In genomic region chr3:117574529-117575252, GRCm38 (mm10) we compare ENCODE assay signal across 8 mouse cellular contexts. TPM values are rescaled to one million over a fixed set of nuclear protein-coding genes. Genes with fewer than 3 reads are reported as not detected.
DNase-seq lines count a peak whose midpoint lies in the region; ATAC-seq and TF ChIP-seq lines count a peak whose summit lies in the region.

Gene Plppr5 (plus strand): TSS chr3:117574836.

- H3K4me3 ChIP-seq in kidney, adult 2 months (ENCODE audit: insufficient read depth, low read depth, low read length), result no peak within 1 kb of the TSS
- H3K4me3 ChIP-seq in forebrain, embryonic 13.5 days, result peak within 1 kb of the TSS; percentile 70
- peak within 1 kb of the TSS; percentile 80 for H3K4me3 ChIP-seq in hindbrain, embryonic 16.5 days (ENCODE audit: low read length)
- H3K4me3 ChIP-seq in liver, embryonic 11.5 days (ENCODE audit: low read depth, low read length), result peak within 1 kb of the TSS; percentile 39

- peak within 1 kb of the TSS; percentile 96 for H3K4me2 ChIP-seq in forebrain, embryonic 13.5 days
- H3K4me2 ChIP-seq in hindbrain, embryonic 16.5 days (ENCODE audit: low read length), result peak within 1 kb of the TSS; percentile 80
- peak within 1 kb of the TSS; percentile 60 for H3K4me2 ChIP-seq in liver, embryonic 11.5 days

- no peak within 1 kb of the TSS for H3K27ac ChIP-seq in kidney, adult 2 months (ENCODE audit: insufficient read depth, low read depth, low read length)
- peak within 1 kb of the TSS; percentile 40 for H3K27ac ChIP-seq in forebrain, embryonic 13.5 days
- peak within 1 kb of the TSS; percentile 89 for H3K27ac ChIP-seq in hindbrain, embryonic 16.5 days (ENCODE audit: low read depth, low read length)
- no peak within 1 kb of the TSS for H3K27ac ChIP-seq in liver, embryonic 11.5 days (ENCODE audit: low read depth, low read length)

- H3K27me3 ChIP-seq in kidney, adult 2 months (replicated peaks; ENCODE audit: control insufficient read depth, insufficient read depth, low read length), result no peaks in the 10 kb centered on the region
- peaks cover 5% of the 10 kb centered on the region; the same call in 1 of the 2 replicates for H3K27me3 ChIP-seq in forebrain, embryonic 13.5 days
- no peaks in the 10 kb centered on the region for H3K27me3 ChIP-seq in hindbrain, embryonic 16.5 days (replicated peaks; ENCODE audit: control insufficient read depth, insufficient read depth, low read length)
- H3K27me3 ChIP-seq in liver, embryonic 11.5 days (replicated peaks; ENCODE audit: control insufficient read depth, insufficient read depth, low read length), result peaks cover 29% of the 10 kb centered on the region

- H3K36me3 ChIP-seq in kidney, adult 2 months (ENCODE audit: control insufficient read depth, insufficient read depth, low read length), result no peaks in the 10 kb centered on the region
- no peaks in the 10 kb centered on the region for H3K36me3 ChIP-seq in forebrain, embryonic 13.5 days (ENCODE audit: poor library complexity, severe bottlenecking)
- H3K36me3 ChIP-seq in hindbrain, embryonic 16.5 days (ENCODE audit: control insufficient read depth, insufficient read depth, low read length), result no peaks in the 10 kb centered on the region
- H3K36me3 ChIP-seq in liver, embryonic 11.5 days (ENCODE audit: control insufficient read depth, insufficient read depth, low read length), result no peaks in the 10 kb centered on the region

- no peaks in the 10 kb centered on the region for H3K4me1 ChIP-seq in kidney, adult 2 months (ENCODE audit: control insufficient read depth, insufficient read depth, low read length)
- peaks cover 11% of the 10 kb centered on the region; the same call in 1 of the 2 replicates for H3K4me1 ChIP-seq in forebrain, embryonic 13.5 days
- H3K4me1 ChIP-seq in hindbrain, embryonic 16.5 days (ENCODE audit: control insufficient read depth, insufficient read depth, low read depth, low read length), result no peaks in the 10 kb centered on the region; the same call in none of the 2 replicates
- no peaks in the 10 kb centered on the region for H3K4me1 ChIP-seq in liver, embryonic 11.5 days (replicated peaks; ENCODE audit: control insufficient read depth, insufficient read depth, low read length)

- no peaks in the 10 kb centered on the region for H3K9me3 ChIP-seq in forebrain, embryonic 13.5 days (replicated peaks)
- H3K9me3 ChIP-seq in hindbrain, embryonic 16.5 days (ENCODE audit: control insufficient read depth, low read length), result no peaks in the 10 kb centered on the region
- H3K9me3 ChIP-seq in liver, embryonic 11.5 days (ENCODE audit: control insufficient read depth, low read length), result no peaks in the 10 kb centered on the region

- peak; percentile 67 for ATAC-seq in forebrain, embryonic 13.5 days
- peak; percentile 77 for ATAC-seq in hindbrain, embryonic 16.5 days
- ATAC-seq in liver, embryonic 11.5 days (replicated peaks; ENCODE audit: low FRiP score), result 0 out of 2 replicates have a peak, but pooled peaks have one; percentile 16

- H3K9ac ChIP-seq in forebrain, embryonic 13.5 days, result peak within 1 kb of the TSS; percentile 75
- peak within 1 kb of the TSS; percentile 85 for H3K9ac ChIP-seq in hindbrain, embryonic 16.5 days (ENCODE audit: low read depth, low read length)
- H3K9ac ChIP-seq in liver, embryonic 11.5 days (ENCODE audit: low read depth, low read length), result no peak within 1 kb of the TSS

- no peak for TF ChIP-seq CTCF in kidney, adult 2 months (conservative IDR thresholded peaks at IDR 0.05; ENCODE audit: insufficient read depth, insufficient read length, low read depth, low read length)

- DNase-seq in kidney, postnatal 14 days, result peak; percentile 20
- DNase-seq in kidney, adult 2 months, result no peak
- DNase-seq in adrenal gland, adult 8-10 months, result peak; percentile 5
- DNase-seq in liver, embryonic 11.5 days (ENCODE audit: low spot score), result no peak
- DNase-seq in right cerebral cortex, postnatal 25 days, result peak; percentile 69
- no peak for DNase-seq in urinary bladder, postnatal 10 days (ENCODE audit: low spot score)

- TF ChIP-seq POLR2A in kidney, adult 2 months (IDR thresholded peaks at IDR 0.05; ENCODE audit: low read depth, low read length), result no peak

- WGBS in kidney, adult 2 months, result 27% methylated on average over 20 of the region's 20 CpGs
- 23% methylated on average over 20 of the region's 20 CpGs for WGBS in forebrain, embryonic 13.5 days
- 28% methylated on average over 15 of the region's 20 CpGs for WGBS in hindbrain, embryonic 16.5 days
- 26% methylated on average over 20 of the region's 20 CpGs for WGBS in liver, embryonic 11.5 days

RNA-seq across cellular contexts. Expression of gene Plppr5, which starts in this region (rescaled TPM):
- polyA plus RNA-seq in kidney, adult 2 months (2012; rRNA removed), result 0.03 and 0.05 TPM in 2 replicates
- 1 to 10 TPM; 1.4 to 1.8 (median 1.6) TPM for total RNA-seq in adrenal gland, adult 8-10 months (2022)
- 1.7 and 2.0 TPM in 2 replicates for polyA plus RNA-seq in forebrain, embryonic 13.5 days (2015; fragmentation: Nextera tagmentation; extraction: Ambion mirVana)
- polyA plus RNA-seq in hindbrain, embryonic 16.5 days (2015; fragmentation: Nextera tagmentation; extraction: Ambion mirVana), result 8.4 and 8.8 TPM in 2 replicates
- polyA plus RNA-seq in liver, embryonic 11.5 days (2014; fragmentation: Nextera tagmentation; extraction: Ambion mirVana), result 0.14 and 0.17 TPM in 2 replicates

Comparison
In these comparisons a context has a peak if more than half of its experiments do, and no peak if none do; other contexts are left out.
1. DNase-seq: peak in kidney, postnatal 14 days (single experiment), adrenal gland, adult 8-10 months (single experiment) and right cerebral cortex, postnatal 25 days (single experiment); none in kidney, adult 2 months (single experiment), liver, embryonic 11.5 days (single experiment) and urinary bladder, postnatal 10 days (single experiment).
2. Peak in ATAC-seq, H3K4me3 ChIP-seq and H3K4me2 ChIP-seq in liver, embryonic 11.5 days; RNA of the gene not detected or under 1 TPM.
3. H3K27ac ChIP-seq: peak in forebrain, embryonic 13.5 days (single experiment) and hindbrain, embryonic 16.5 days (single experiment); none in kidney, adult 2 months (single experiment) and liver, embryonic 11.5 days (single experiment).
4. ATAC-seq: peak in every context shown above with its lines; median percentile 77 in hindbrain, embryonic 16.5 days; 67 in forebrain, embryonic 13.5 days; 16 in liver, embryonic 11.5 days.
5. Peak in every context shown above with its lines, with median percentiles within 50 percentile points of each other: H3K4me2 ChIP-seq.